Mouse (Mus musculus): Measurements from ENCODE around the gene Trank1.

The Trank1 gene

GRCm38 (mm10) chr9:111356386-111356785, 44.8 kb downstream of the Trank1 start:
- in situ Hi-C loops (cut with MboI; ENCODE audit: low pct_unique_long_range_greater_than_20kb in 1 of 2, low sequenced_read_pairs in 2 of 2, unreplicated experiment in 1 of 2): no loop called here

GRCm38 (mm10) chr9:111363656-111364055, 52.1 kb downstream of the Trank1 start:
- in situ Hi-C loops (cut with MboI; ENCODE audit: low pct_unique_long_range_greater_than_20kb in 1 of 2, low sequenced_read_pairs in 2 of 2, unreplicated experiment in 1 of 2): loop anchor here in 1 of 2 experiments (10.0 kb wide), 1 partner anchor 111 kb away; no protein-coding TSS in a partner anchor

GRCm38 (mm10) chr9:111367713-111368112, 56.2 kb downstream of the Trank1 start:
- in situ Hi-C loops (cut with MboI; ENCODE audit: low pct_unique_long_range_greater_than_20kb in 1 of 2, low sequenced_read_pairs in 2 of 2, unreplicated experiment in 1 of 2): loop anchor here in 1 of 2 experiments (10.0 kb wide), 1 partner anchor 107 kb away; no protein-coding TSS in a partner anchor

GRCm38 (mm10) chr9:111372079-111372478, 60.5 kb downstream of the Trank1 start:
- in situ Hi-C loops (cut with MboI; ENCODE audit: low pct_unique_long_range_greater_than_20kb in 1 of 2, low sequenced_read_pairs in 2 of 2, unreplicated experiment in 1 of 2): no loop called here

- in situ Hi-C loops (cut with MboI; ENCODE audit: low pct_unique_long_range_greater_than_20kb in 1 of 2, low sequenced_read_pairs in 2 of 2, unreplicated experiment in 1 of 2): no loop called here
These were observed 66.3 kb downstream of the Trank1 start for GRCm38 (mm10) chr9:111377868-111378267.

GRCm38 (mm10) chr9:111381056-111382025, 69.8 kb downstream of the Trank1 start:
- in situ Hi-C loops (cut with MboI; ENCODE audit: low pct_unique_long_range_greater_than_20kb in 1 of 2, low sequenced_read_pairs in 2 of 2, unreplicated experiment in 1 of 2): no loop called here

- in situ Hi-C loops (cut with MboI; ENCODE audit: low pct_unique_long_range_greater_than_20kb in 1 of 2, low sequenced_read_pairs in 2 of 2, unreplicated experiment in 1 of 2): no loop called here
These were observed 70.9 kb downstream of the Trank1 start for GRCm38 (mm10) chr9:111382469-111382868.

GRCm38 (mm10) chr9:111383046-111383445, 71.5 kb downstream of the Trank1 start:
- in situ Hi-C loops (cut with MboI; ENCODE audit: low pct_unique_long_range_greater_than_20kb in 1 of 2, low sequenced_read_pairs in 2 of 2, unreplicated experiment in 1 of 2): no loop called here

GRCm38 (mm10) chr9:111383756-111384155, 72.2 kb downstream of the Trank1 start:
- in situ Hi-C loops (cut with MboI; ENCODE audit: low pct_unique_long_range_greater_than_20kb in 1 of 2, low sequenced_read_pairs in 2 of 2, unreplicated experiment in 1 of 2): no loop called here

GRCm38 (mm10) chr9:111385526-111386491, 74.3 kb downstream of the Trank1 start:
- in situ Hi-C loops (cut with MboI; ENCODE audit: low pct_unique_long_range_greater_than_20kb in 1 of 2, low sequenced_read_pairs in 2 of 2, unreplicated experiment in 1 of 2): no loop called here

GRCm38 (mm10) chr9:111386569-111386968, 75.0 kb downstream of the Trank1 start:
- in situ Hi-C loops (cut with MboI; ENCODE audit: low pct_unique_long_range_greater_than_20kb in 1 of 2, low sequenced_read_pairs in 2 of 2, unreplicated experiment in 1 of 2): no loop called here

- in situ Hi-C loops (cut with MboI; ENCODE audit: low pct_unique_long_range_greater_than_20kb in 1 of 2, low sequenced_read_pairs in 2 of 2, unreplicated experiment in 1 of 2): no loop called here
These were observed 76.0 kb downstream of the Trank1 start for GRCm38 (mm10) chr9:111387576-111387975.

GRCm38 (mm10) chr9:111390016-111390415, 78.5 kb downstream of the Trank1 start:
- in situ Hi-C loops (cut with MboI; ENCODE audit: low pct_unique_long_range_greater_than_20kb in 1 of 2, low sequenced_read_pairs in 2 of 2, unreplicated experiment in 1 of 2): no loop called here

- in situ Hi-C loops (cut with MboI; ENCODE audit: low pct_unique_long_range_greater_than_20kb in 1 of 2, low sequenced_read_pairs in 2 of 2, unreplicated experiment in 1 of 2): no loop called here
These were observed 79.5 kb downstream of the Trank1 start for GRCm38 (mm10) chr9:111391036-111391435.

- in situ Hi-C loops (cut with MboI; ENCODE audit: low pct_unique_long_range_greater_than_20kb in 1 of 2, low sequenced_read_pairs in 2 of 2, unreplicated experiment in 1 of 2): no loop called here
These were observed 80.4 kb downstream of the Trank1 start for GRCm38 (mm10) chr9:111391926-111392442.

- in situ Hi-C loops (cut with MboI; ENCODE audit: low pct_unique_long_range_greater_than_20kb in 1 of 2, low sequenced_read_pairs in 2 of 2, unreplicated experiment in 1 of 2): no loop called here
These were observed 83.7 kb downstream of the Trank1 start for GRCm38 (mm10) chr9:111395265-111395664.

GRCm38 (mm10) chr9:111398059-111398458, 86.5 kb downstream of the Trank1 start:
- in situ Hi-C loops (cut with MboI; ENCODE audit: low pct_unique_long_range_greater_than_20kb in 1 of 2, low sequenced_read_pairs in 2 of 2, unreplicated experiment in 1 of 2): no loop called here

GRCm38 (mm10) chr9:111400089-111400488, 88.5 kb downstream of the Trank1 start:
- in situ Hi-C loops (cut with MboI; ENCODE audit: low pct_unique_long_range_greater_than_20kb in 1 of 2, low sequenced_read_pairs in 2 of 2, unreplicated experiment in 1 of 2): no loop called here

GRCm38 (mm10) chr9:111403159-111403558, 91.6 kb downstream of the Trank1 start:
- in situ Hi-C loops (cut with MboI; ENCODE audit: low pct_unique_long_range_greater_than_20kb in 1 of 2, low sequenced_read_pairs in 2 of 2, unreplicated experiment in 1 of 2): no loop called here
